Mouse (Mus musculus): ENCODE measurements around the gene Slc35a5. TPM values are rescaled to one million over a fixed set of nuclear protein-coding genes. Genes with fewer than 3 reads are reported as not detected.
A peak's percentile ranks its signal among the peaks of the same experiment; 100 is the strongest.

Slc35a5 gene
- polyA plus RNA-seq, 1 experiment from 2014 or later: 13.0 TPM

DNA sequence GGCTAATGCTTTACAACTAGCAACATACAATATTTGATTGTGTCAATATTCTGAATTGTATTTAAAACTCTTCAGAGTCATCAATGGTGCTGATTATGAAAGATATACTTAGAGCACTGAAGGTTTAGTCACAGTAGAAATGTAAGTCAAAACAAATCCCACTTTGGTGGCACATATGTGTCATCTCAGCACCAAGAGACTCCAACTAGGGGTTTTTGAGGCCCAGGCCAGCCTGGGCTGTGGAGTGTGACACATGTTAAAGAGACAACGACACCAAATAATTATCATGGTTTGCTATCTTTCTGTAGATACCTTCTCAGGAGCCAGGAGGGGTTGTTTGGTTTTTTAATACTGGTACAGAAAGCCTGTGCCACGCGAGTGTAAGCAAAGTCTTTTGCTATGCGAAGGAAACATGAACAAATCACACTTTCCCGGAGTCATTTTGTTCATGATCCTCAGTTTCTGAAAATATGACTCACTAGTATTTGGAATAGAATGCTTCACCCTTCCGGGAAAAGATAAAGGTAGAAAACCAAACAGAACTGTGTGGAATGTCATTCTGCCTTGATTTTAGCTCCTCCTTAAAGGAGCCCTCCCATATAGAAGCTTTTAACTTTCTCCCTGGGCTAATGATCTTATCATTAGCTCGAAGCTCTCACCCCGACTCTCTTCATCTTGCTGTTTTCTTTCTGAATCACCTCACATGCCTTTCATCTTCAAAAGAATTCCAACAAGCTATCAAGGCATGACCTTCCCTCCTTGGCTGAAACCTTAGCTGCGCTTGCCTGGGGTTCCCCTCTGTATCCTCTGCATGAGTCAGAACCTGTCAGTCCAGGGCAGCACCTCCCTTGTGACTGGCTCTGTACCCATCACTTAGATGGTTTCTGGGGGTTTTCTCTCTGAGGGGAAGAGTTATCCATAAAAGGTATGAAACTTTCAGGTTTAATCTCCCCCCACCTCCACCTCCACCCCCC, 34.0 kb downstream of the Slc35a5 start:
- WGBS: 66% methylated on average over 9 of the region's 9 CpGs

DNA sequence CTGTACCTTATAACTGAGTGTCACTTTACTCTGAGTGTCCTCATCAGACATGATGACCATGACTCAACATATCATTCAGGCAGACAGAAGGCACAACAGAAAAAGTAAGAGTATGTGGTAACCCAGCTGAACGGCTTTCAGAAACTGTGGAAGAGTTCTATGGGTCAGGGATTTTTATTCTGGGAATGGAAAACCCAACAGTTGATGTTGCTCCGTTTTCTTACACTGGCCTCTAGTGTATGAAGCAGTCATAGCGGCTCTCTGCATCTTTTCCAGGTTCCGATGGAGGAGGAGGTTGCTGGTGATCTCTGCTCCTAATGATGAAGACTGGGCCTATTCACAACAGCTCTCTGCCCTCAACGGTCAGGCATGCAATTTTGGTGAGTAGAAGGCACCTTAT, 35.9 kb downstream of the Slc35a5 start:
- no peak for ATAC-seq (replicated peaks; ENCODE audit: insufficient number of reproducible peaks, low FRiP score, low TSS enrichment, low read depth)
- H3K4me1 ChIP-seq (ENCODE audit: control insufficient read depth, insufficient read depth, low read length): no peaks in the 10 kb centered on the region
- WGBS: 80% methylated on average over 5 of the region's 5 CpGs

More for the DNA sequence above, 34.0 kb downstream of the Slc35a5 start:
- no peaks in the 10 kb centered on the region for H3K9me3 ChIP-seq (replicated peaks; ENCODE audit: control insufficient read depth, low read length)
- H3K4me3 ChIP-seq (ENCODE audit: low read depth, low read length): no peak overlapping the region
- no peak overlapping the region for H3K9ac ChIP-seq (replicated peaks; ENCODE audit: low read length)
- H3K27me3 ChIP-seq (ENCODE audit: control insufficient read depth, insufficient read depth, low read length): no peaks in the 10 kb centered on the region
- ATAC-seq (replicated peaks; ENCODE audit: insufficient number of reproducible peaks, low FRiP score, low TSS enrichment, low read depth) (no peak), DNase-seq (ENCODE audit: low spot score) (no peak)
- H3K4me2 ChIP-seq (ENCODE audit: low read depth, low read length): no peak overlapping the region
- no peaks in the 10 kb centered on the region for H3K4me1 ChIP-seq (ENCODE audit: control insufficient read depth, insufficient read depth, low read length)
- no peak overlapping the region for H3K27ac ChIP-seq (replicated peaks; ENCODE audit: low read depth, low read length)
- H3K36me3 ChIP-seq (replicated peaks; ENCODE audit: control insufficient read depth, insufficient read depth, low read depth, low read length): no peaks in the 10 kb centered on the region

DNA sequence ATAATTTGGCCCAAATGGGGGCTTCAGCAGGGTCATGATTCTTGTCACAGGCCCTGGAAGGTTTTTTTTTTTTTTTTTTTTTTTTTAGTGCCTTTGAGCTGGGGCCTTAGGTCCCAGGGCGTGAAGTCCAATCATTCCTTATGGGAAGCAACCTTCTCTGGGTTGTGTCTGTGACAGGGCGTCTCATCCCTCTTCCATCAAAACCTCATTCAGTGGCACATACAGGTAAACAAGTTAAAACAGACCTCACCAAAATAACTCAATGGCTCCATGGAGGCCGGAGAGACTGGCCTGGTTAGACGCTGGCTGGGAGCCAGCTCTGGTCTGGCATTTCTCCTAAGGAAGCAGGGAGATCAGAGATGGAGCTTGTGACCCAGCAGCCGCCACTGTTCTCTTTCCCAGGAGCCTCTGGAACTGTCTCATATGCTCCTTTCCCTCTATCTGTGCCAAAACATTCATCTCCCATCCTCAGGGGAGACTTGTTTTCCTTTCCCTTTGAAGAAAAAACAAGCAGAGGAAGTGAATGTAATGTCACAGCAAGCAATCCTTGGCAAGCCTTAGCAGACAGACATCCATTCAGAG, 37.6 kb downstream of the Slc35a5 start:
- ATAC-seq (replicated peaks; ENCODE audit: insufficient number of reproducible peaks, low FRiP score, low TSS enrichment, low read depth) (no peak), DNase-seq (ENCODE audit: low spot score) (no peak)
- 57% methylated on average over 5 of the region's 5 CpGs for WGBS
- Histone ChIP-seq H3K9ac (replicated peaks; ENCODE audit: low read length) (no peak overlapping the region), H3K4me2 (ENCODE audit: low read depth, low read length) (no peak overlapping the region), H3K4me1 (ENCODE audit: control insufficient read depth, insufficient read depth, low read length) (no peaks in the 10 kb centered on the region), H3K27me3 (ENCODE audit: control insufficient read depth, insufficient read depth, low read length) (no peaks in the 10 kb centered on the region), H3K4me3 (ENCODE audit: low read depth, low read length) (no peak overlapping the region), H3K36me3 (replicated peaks; ENCODE audit: control insufficient read depth, insufficient read depth, low read depth, low read length) (no peaks in the 10 kb centered on the region), H3K27ac (replicated peaks; ENCODE audit: low read depth, low read length) (no peak overlapping the region), H3K9me3 (replicated peaks; ENCODE audit: control insufficient read depth, low read length) (no peaks in the 10 kb centered on the region)

More for the DNA sequence above, 35.9 kb downstream of the Slc35a5 start:
- DNase-seq (ENCODE audit: low spot score): peak; percentile 4
- Histone ChIP-seq H3K36me3 (replicated peaks; ENCODE audit: control insufficient read depth, insufficient read depth, low read depth, low read length) (no peaks in the 10 kb centered on the region), H3K4me3 (ENCODE audit: low read depth, low read length) (no peak overlapping the region), H3K27ac (replicated peaks; ENCODE audit: low read depth, low read length) (no peak overlapping the region), H3K9ac (replicated peaks; ENCODE audit: low read length) (no peak overlapping the region), H3K27me3 (ENCODE audit: control insufficient read depth, insufficient read depth, low read length) (no peaks in the 10 kb centered on the region), H3K4me2 (ENCODE audit: low read depth, low read length) (no peak overlapping the region), H3K9me3 (replicated peaks; ENCODE audit: control insufficient read depth, low read length) (no peaks in the 10 kb centered on the region)

DNA sequence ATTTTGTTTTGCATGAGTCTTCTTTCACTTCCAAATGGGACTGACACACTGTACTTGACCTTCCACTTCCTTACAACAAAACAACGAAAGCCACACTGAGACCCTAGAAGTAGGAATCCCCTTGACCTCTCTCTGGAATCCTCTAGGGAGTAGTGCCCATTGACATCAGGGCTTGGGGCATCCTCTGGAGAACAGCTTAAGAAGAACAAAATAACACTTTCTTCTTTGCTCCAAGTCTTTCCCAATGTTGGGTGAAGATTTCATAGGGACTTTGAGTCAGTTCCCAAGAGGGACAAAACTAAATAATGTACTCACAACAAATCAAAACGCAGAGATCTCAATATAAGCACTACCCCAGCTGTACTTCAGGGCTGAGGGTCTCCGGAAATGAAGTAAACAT, 39.7 kb downstream of the Slc35a5 start:
- no peak overlapping the region for H3K9ac ChIP-seq (replicated peaks; ENCODE audit: low read length)
- DNase-seq (ENCODE audit: low spot score): no peak
- no peaks in the 10 kb centered on the region for H3K9me3 ChIP-seq (replicated peaks; ENCODE audit: control insufficient read depth, low read length)
- no peaks in the 10 kb centered on the region for H3K4me1 ChIP-seq (ENCODE audit: control insufficient read depth, insufficient read depth, low read length)
- no peaks in the 10 kb centered on the region for H3K27me3 ChIP-seq (ENCODE audit: control insufficient read depth, insufficient read depth, low read length)
- H3K4me3 ChIP-seq (ENCODE audit: low read depth, low read length): no peak overlapping the region
- H3K27ac ChIP-seq (replicated peaks; ENCODE audit: low read depth, low read length): no peak overlapping the region
- no peak overlapping the region for H3K4me2 ChIP-seq (ENCODE audit: low read depth, low read length)
- 74% methylated on average over 3 of the region's 3 CpGs for WGBS
- ATAC-seq (replicated peaks; ENCODE audit: insufficient number of reproducible peaks, low FRiP score, low TSS enrichment, low read depth): no peak
- no peaks in the 10 kb centered on the region for H3K36me3 ChIP-seq (replicated peaks; ENCODE audit: control insufficient read depth, insufficient read depth, low read depth, low read length)

DNA sequence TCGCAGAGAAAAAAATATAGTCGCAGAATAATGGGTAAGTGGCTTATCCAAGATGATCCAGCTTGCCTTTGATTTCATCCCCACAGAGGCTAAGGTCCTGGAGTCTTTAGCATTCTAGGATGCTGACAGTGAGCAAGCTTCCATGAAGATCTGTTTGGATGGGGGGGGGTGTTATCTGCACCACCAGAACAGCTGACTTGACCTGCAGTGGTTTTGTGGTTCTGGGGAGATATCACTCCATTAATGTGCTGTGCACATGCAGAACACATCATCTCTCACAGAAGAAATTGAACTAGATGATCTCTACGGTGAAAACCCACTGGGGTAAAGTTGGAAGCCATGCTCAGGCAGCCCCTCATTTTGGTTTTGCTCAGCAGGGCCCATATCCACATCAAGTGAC, 41.3 kb downstream of the Slc35a5 start:
- Histone ChIP-seq H3K36me3 (replicated peaks; ENCODE audit: control insufficient read depth, insufficient read depth, low read depth, low read length) (no peaks in the 10 kb centered on the region), H3K4me2 (ENCODE audit: low read depth, low read length) (no peak overlapping the region), H3K9ac (replicated peaks; ENCODE audit: low read length) (no peak overlapping the region), H3K9me3 (replicated peaks; ENCODE audit: control insufficient read depth, low read length) (no peaks in the 10 kb centered on the region), H3K4me1 (ENCODE audit: control insufficient read depth, insufficient read depth, low read length) (no peaks in the 10 kb centered on the region), H3K27ac (replicated peaks; ENCODE audit: low read depth, low read length) (no peak overlapping the region), H3K4me3 (ENCODE audit: low read depth, low read length) (no peak overlapping the region), H3K27me3 (ENCODE audit: control insufficient read depth, insufficient read depth, low read length) (no peaks in the 10 kb centered on the region)
- DNase-seq (ENCODE audit: low spot score) (no peak), ATAC-seq (replicated peaks; ENCODE audit: insufficient number of reproducible peaks, low FRiP score, low TSS enrichment, low read depth) (no peak)
- WGBS: 93% methylated on average over 3 of the region's 3 CpGs

DNA sequence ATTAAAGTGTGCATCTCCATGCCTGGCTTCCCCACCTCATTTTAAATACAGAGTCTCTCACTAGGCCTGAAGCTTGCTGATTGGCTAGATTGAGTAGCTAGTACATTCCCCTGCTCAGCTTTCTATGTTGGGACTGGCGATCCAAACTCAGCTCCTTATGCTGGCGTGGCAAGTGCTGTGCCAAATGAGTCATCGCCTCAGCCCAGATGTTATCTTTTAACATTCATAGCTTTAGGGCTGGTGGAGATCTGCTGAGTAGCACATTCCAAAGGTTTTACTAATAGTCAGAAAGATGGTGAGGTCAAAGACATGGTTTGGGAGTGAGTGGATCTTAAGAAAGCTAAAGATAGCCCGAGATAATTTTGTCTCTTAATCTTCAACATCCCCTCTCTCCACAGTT, 48.0 kb downstream of the Slc35a5 start:
- H3K4me2 ChIP-seq (ENCODE audit: low read depth, low read length): no peak overlapping the region
- no peaks in the 10 kb centered on the region for H3K36me3 ChIP-seq (replicated peaks; ENCODE audit: control insufficient read depth, insufficient read depth, low read depth, low read length)
- 40% methylated on average over 4 of the region's 4 CpGs for WGBS

DNA sequence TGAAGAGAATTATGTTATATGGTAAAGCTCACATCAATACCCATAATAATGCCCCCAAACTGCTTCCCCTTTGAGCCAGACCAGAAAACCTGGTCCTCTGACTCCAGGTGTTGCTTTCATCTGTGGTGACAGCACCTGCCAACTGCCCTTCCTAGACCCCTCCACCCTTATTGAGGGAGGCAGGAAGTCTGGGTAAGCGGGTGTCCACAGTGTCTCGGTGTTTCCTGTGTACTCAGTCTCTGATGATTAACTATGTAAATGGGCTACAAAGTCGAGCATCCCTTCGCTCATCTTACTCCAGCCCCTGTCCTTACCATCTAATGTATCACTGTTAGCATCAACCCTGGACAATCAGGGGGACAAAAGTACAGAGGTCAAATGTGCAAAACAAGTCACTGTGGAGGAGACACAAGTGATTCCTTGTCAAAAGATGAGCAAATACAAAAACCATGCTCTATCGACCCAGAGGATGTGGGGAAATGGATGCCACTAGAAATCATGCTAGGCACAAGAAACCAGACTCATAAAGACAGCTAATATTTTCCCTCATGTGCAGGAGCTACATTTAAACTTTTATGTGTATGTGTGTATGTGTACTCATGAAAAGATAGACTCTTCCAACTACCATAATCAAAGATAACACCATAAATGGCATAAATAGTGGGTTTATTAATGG, 50.2 kb downstream of the Slc35a5 start:
- H3K27me3 ChIP-seq (ENCODE audit: control insufficient read depth, insufficient read depth, low read length): no peaks in the 10 kb centered on the region
- H3K9me3 ChIP-seq (replicated peaks; ENCODE audit: control insufficient read depth, low read length): no peaks in the 10 kb centered on the region
- H3K27ac ChIP-seq (replicated peaks; ENCODE audit: low read depth, low read length): no peak overlapping the region
- no peak for ATAC-seq (replicated peaks; ENCODE audit: insufficient number of reproducible peaks, low FRiP score, low TSS enrichment, low read depth)
- 74% methylated on average over 5 of the region's 5 CpGs for WGBS
- no peak for DNase-seq (ENCODE audit: low spot score)
- no peak overlapping the region for H3K9ac ChIP-seq (replicated peaks; ENCODE audit: low read length)
- H3K36me3 ChIP-seq (replicated peaks; ENCODE audit: control insufficient read depth, insufficient read depth, low read depth, low read length): no peaks in the 10 kb centered on the region
- H3K4me3 ChIP-seq (ENCODE audit: low read depth, low read length): no peak overlapping the region
- H3K4me1 ChIP-seq (ENCODE audit: control insufficient read depth, insufficient read depth, low read length): no peaks in the 10 kb centered on the region
- no peak overlapping the region for H3K4me2 ChIP-seq (ENCODE audit: low read depth, low read length)

More for the DNA sequence above, 48.0 kb downstream of the Slc35a5 start:
- no peak overlapping the region for H3K27ac ChIP-seq (replicated peaks; ENCODE audit: low read depth, low read length)
- H3K4me3 ChIP-seq (ENCODE audit: low read depth, low read length): no peak overlapping the region
- no peaks in the 10 kb centered on the region for H3K9me3 ChIP-seq (replicated peaks; ENCODE audit: control insufficient read depth, low read length)
- DNase-seq (ENCODE audit: low spot score): peak; percentile 30
- H3K9ac ChIP-seq (replicated peaks; ENCODE audit: low read length): no peak overlapping the region
- ATAC-seq (replicated peaks; ENCODE audit: insufficient number of reproducible peaks, low FRiP score, low TSS enrichment, low read depth): no peak; the same call in 1 of the 2 replicates
- H3K27me3 ChIP-seq (ENCODE audit: control insufficient read depth, insufficient read depth, low read length): no peaks in the 10 kb centered on the region
- H3K4me1 ChIP-seq (ENCODE audit: control insufficient read depth, insufficient read depth, low read length): no peaks in the 10 kb centered on the region

All from embryonic facial prominence, embryonic 11.5 days (tissue).